Mouse (Mus musculus): ENCODE results near the gene Tut1.

- TF ChIP-seq CTCF (IDR thresholded peaks at IDR 0.05; ENCODE audit: low read depth): no peak
- TF ChIP-seq EP300 (IDR thresholded peaks at IDR 0.05; ENCODE audit: low read depth): no peak
Observed at GRCm38 (mm10) chr19:8920836-8921291, 32.8 kb upstream of the Tut1 start.

Measured in heart, postnatal 0 days (tissue).